Mouse (Mus musculus) forebrain, embryonic 12.5 days (tissue): ENCODE results near the gene Olfr548-ps1. TPM values are rescaled to one million over a fixed set of nuclear protein-coding genes. Genes with fewer than 3 reads are reported as not detected.

ENCODE experiments used
- polyA plus RNA-seq: library from polyadenylated mRNA; unstranded; fragments of >200 nt; fragmentation: Nextera tagmentation; extraction: Ambion mirVana; gene quantifications from 2 replicates; pipeline ENCODE4 v1.2.1, GENCODE M21; 2016

Gene Olfr548-ps1
- polyA plus RNA-seq, 1 experiment from 2014 or later: not detected

Other genes starting within 250 kb of the Olfr548-ps1 start
- gene Rrm1, start 99.2 kb upstream of the Olfr548-ps1 start, polyA plus RNA-seq: 203 and 216 TPM in 2 replicates
- 0.45 and 0.89 TPM in 2 replicates for gene Olfr543, start 59.2 kb upstream of the Olfr548-ps1 start, polyA plus RNA-seq
- gene Olfr544, start 52.6 kb upstream of the Olfr548-ps1 start, polyA plus RNA-seq: 0.10 and 0.14 TPM in 2 replicates
- gene Olfr545, start 41.3 kb upstream of the Olfr548-ps1 start, polyA plus RNA-seq: 0.32 TPM in 1 of 2 replicates, not detected in the other
- not detected in 2 replicates for gene Olfr547, start 6.1 kb upstream of the Olfr548-ps1 start, polyA plus RNA-seq
- gene Olfr549, start 9.0 kb downstream of the Olfr548-ps1 start, polyA plus RNA-seq: not detected in 2 replicates
- 0.14 and 0.21 TPM in 2 replicates for gene Trim21, start 24.6 kb downstream of the Olfr548-ps1 start, polyA plus RNA-seq
- gene Olfr550, start 30.5 kb downstream of the Olfr548-ps1 start, polyA plus RNA-seq: 0.19 TPM in 1 of 2 replicates, not detected in the other
- not detected in 2 replicates for gene Olfr551, start 51.0 kb downstream of the Olfr548-ps1 start, polyA plus RNA-seq
- not detected in 2 replicates for gene Olfr552, start 56.9 kb downstream of the Olfr548-ps1 start, polyA plus RNA-seq
- gene Olfr553, start 77.3 kb downstream of the Olfr548-ps1 start, polyA plus RNA-seq: not detected in 2 replicates
- not detected in 2 replicates for gene Olfr554, start 97.5 kb downstream of the Olfr548-ps1 start, polyA plus RNA-seq
- gene Olfr555, start 117.9 kb downstream of the Olfr548-ps1 start, polyA plus RNA-seq: not detected in 2 replicates
- not detected in 2 replicates for gene Olfr556, start 124.0 kb downstream of the Olfr548-ps1 start, polyA plus RNA-seq
- gene Trim68, start 146.4 kb downstream of the Olfr548-ps1 start, polyA plus RNA-seq: 7.5 and 9.8 TPM in 2 replicates
- gene Olfr557, start 155.0 kb downstream of the Olfr548-ps1 start, polyA plus RNA-seq: not detected in 2 replicates
- not detected in 2 replicates for gene Olfr558, start 161.3 kb downstream of the Olfr548-ps1 start, polyA plus RNA-seq
- not detected in 2 replicates for gene Olfr33, start 178.2 kb downstream of the Olfr548-ps1 start, polyA plus RNA-seq
- gene Olfr559, start 186.6 kb downstream of the Olfr548-ps1 start, polyA plus RNA-seq: not detected in 2 replicates
- not detected in 2 replicates for gene Olfr560, start 218.5 kb downstream of the Olfr548-ps1 start, polyA plus RNA-seq
- gene Olfr78, start 218.6 kb downstream of the Olfr548-ps1 start, polyA plus RNA-seq: 0.10 TPM in 1 of 2 replicates, not detected in the other
- not detected in 2 replicates for gene Olfr561, start 230.3 kb downstream of the Olfr548-ps1 start, polyA plus RNA-seq